Mouse (Mus musculus): ENCODE measurements at regions not wholly inside any gene's neighbourhood (a gene's known extent, or its start where the extent isn't known, plus 50 kb on each side); places are given as distances from the start of the nearest gene placed in this dataset.
"Not testable (repeated sequence)": the region's sequence is repeated elsewhere in the genome, so short reads cannot be mapped to it uniquely, and the experiment has no call there.

- no peak for DNase-seq
Measured at GRCm38 (mm10) chr8:31518903-31519302, 1909.6 kb upstream of the 5930422O12Rik start.

DNA sequence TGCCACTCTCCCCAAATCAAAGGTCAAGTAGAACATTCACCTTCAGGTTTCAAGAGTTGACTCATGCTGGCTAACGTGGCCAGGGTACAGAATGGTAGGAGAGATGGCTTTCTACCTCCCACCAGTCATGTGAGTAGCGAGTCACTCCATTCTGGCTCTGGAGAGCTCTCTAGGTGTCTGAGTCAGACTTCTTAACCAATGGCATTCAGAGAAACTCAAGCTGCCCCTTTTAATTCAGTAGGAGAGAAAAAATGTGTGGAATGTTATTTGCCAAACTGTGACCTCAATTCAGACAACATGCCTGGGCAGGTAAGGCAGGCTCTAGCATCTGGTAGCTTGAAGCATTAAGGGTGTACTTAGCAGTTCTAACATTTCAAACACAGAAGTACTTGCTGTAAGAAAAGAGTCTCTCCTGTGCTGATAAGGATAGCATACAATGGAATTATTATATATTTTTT lies 1907.5 kb upstream of the 5930422O12Rik start:
- peak; percentile 46 for DNase-seq

DNA sequence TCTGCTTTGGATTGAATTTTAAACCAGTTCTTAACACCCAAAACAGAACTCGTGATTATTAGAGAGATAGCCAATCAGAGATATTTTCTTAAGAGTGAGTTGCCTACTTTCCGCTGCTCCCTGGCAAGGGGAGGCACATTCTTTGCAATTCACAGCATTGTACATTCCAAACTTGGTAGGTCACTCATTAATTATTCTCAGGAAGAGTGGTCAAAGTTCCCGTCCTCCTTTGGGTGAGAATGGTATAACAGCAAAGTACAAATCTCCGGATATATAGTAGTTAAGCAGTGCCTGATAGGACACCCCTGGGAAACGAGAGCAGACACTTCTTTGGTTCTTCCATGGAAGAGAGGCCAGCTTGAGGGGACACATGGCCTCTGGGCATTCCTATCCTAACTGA lies 1903.4 kb upstream of the 5930422O12Rik start:
- no peak for DNase-seq

DNA sequence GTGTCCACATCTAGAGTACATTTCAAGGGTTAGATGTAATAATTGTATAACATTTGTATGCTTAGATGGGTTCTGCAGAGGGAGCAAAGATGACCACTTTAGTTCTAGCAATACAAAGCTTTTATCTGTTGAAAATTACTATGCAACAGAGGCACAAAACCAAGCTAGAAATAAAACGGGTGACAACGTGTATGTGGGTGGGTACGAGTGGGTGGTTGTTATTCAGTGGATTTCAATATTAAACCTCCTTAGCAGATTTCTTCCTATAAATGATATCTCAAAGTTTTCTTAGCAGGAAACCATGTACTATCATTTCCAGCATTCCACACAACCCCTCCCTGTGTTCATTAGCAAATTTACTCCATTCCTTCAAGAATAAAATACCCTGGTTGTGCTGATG lies 1889.3 kb upstream of the 5930422O12Rik start:
- DNase-seq: no peak

GRCm38 (mm10) chr8:31541646-31542045 lies 1886.9 kb upstream of the 5930422O12Rik start:
- no peak for DNase-seq

DNA sequence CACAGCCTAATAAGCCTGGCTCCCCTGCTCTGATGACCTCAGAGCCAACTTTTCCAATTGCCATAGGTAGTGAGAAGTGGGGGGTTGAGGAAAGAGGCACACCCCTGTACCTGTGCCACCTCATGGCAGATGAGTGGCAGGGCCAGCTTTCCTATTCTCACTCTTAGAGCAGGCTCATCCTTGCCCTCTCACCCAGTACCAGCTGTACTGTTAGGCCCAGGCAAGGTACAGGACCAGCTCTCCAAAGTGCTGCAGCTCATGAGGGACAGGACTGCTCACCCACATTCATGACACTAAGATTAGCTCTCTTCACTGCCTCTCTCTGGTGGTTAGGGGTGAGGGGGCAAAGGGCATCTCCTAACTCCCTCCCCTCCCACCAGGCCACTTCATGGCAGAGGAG lies 1854.4 kb upstream of the 5930422O12Rik start:
- no peak for DNase-seq

DNA sequence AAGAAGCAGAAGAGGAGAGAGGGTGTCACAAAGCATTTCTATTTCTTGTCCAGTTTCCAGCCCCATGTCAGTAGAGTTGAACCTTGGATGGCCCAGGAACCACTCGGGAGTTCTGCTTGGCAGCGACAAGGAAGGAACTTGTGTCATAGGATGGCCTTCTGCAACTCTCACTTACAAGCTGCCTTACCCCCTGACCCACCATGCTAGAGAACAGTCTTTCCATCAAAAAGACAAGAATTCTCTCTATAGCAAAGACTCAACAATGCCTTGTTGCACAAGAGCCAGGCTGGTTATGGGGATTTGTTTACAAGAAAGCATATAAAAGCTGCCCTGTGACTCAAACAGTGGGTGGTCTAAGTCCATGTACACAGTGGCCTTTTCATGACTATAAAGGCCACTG lies 1852.4 kb upstream of the 5930422O12Rik start:
- DNase-seq: no peak

DNA sequence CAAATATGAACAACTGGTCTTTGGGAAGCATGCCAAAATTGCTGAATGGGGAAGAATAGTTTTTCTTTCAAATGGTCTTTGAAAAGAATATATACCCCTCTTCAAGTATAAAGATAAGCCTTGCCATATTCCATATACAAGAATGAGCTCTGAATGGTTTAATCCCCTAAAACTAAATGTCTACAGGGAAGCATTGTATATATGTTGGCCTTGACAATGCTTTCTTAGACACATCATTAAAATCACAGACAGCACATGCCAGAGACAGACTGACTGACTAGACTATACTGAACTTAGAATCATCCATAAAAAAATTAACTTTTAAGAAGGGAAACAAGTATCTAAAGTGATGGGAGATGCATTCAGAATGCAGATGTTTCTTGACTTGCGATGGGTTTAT lies 1843.8 kb upstream of the 5930422O12Rik start:
- DNase-seq: no peak

DNA sequence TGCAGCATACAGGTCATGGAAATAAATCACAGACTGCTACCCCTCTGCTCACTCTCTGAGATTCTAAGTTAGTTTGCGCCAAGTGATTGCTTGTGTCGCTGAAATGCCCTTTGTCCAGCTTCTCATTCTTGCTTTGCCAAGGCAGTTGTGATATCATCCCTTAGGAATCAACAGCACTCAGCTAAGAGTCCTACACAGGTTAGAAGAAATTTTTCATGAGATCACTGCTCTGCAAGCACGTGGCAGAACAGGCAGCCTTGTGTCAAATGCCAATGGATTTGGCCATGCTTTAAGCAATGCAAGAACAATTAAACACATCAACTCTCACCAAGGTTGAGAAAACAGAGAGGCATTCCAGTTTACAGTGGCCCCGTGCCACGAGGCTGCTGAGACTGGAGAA lies 1829.0 kb upstream of the 5930422O12Rik start:
- peak; percentile 1 for DNase-seq

GRCm38 (mm10) chr8:31600979-31601378 lies 1827.5 kb upstream of the 5930422O12Rik start:
- no peak for DNase-seq

DNA sequence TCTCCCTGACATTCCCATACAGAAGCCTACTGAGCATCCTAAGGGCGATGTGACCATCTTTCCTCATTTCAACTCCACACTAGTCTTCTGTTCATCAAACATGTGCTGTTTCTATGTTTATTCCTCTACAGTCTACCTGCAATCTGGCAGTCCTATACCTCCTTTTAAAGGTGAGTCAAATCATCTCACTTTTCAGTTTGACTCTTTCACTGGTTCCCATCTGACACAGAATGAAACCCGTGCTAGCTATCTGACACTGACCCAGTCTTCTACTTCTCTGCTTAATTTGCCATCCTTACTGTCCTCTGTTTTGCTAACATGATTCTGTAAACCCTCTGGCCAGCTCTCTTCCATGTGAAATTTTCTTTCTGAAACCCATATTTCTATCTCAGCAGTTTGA lies 1812.0 kb upstream of the 5930422O12Rik start:
- DNase-seq: no peak

DNA sequence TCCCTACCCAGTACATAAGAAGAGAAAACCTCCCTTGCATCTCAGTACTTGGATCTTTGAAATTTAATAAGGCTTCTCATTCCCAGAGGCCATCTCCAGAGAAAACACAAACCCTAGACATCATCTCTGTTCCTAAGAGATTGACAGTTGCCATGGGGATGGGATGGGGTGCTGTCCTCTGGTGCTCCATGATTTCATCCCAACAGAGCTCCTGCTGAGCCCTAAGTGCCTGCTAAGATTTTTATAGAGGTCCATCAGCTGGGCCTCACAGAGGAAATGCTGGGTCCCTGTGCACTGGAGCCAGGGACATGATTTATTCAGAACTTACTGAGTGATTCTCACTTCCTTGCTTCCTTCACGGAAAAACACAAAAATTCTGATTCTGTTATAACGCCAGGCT lies 1800.8 kb upstream of the 5930422O12Rik start:
- no peak for DNase-seq

DNA sequence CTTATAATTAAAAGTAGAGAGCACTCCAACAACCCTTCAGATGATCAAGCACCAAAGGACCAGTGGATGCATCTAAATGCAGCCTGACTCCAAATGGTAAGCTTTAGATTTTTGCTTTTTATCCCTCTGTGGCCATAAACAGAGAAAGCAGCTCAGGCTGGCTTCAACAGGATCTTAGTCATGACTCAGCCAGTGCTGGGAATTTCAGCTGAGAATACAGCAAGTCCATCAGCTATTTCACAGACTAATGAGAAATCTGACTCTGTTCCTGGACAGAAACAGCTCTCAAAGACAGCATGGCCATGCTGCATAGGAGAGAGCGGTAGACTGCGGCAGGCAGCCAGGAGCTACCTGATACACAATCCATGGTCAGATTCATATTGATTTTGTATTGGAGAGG lies 1800.4 kb upstream of the 5930422O12Rik start:
- no peak for DNase-seq

GRCm38 (mm10) chr8:31638417-31638816 lies 1790.1 kb upstream of the 5930422O12Rik start:
- DNase-seq: no peak

DNA sequence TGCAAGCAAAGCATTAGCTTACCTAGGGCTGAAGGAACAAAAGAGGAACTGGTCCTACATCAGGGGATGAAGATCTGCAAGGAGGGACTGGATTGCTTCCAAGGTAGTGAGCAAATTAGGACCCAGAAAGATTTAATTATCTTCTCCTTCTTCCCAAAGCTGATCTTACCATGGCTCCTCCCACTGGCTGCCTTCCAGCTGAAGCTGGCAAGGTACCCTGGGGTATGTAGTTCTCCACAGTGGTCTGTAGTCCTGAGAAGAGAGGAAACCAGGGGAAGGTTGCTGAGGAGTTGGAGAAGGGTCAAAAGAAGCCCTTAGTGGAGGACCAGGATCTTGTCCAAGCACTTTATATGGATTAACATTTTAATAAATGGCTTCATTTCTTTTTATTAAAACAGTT lies 1764.8 kb upstream of the 5930422O12Rik start:
- DNase-seq: no peak

- DNase-seq: no peak
Measured at GRCm38 (mm10) chr8:31665485-31665884, 1763.0 kb upstream of the 5930422O12Rik start.

DNA sequence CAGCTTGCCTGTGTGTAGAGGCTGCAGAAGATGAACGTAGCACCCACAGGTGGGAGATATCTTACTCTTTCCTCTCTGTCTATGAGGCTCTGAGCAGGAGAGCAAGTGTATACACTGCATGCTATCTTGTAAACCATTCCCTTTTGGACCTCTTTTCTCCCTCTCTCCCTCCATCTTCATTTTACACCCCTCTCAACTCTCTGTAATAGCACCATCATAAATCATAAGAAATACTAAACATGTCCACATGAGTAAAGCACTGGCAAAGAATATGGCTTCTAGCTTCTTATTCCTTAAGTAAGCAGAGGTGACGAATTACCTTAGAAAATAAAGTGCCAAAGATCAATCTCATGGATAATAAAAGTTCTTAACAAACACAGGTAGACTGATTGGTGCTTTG lies 1724.3 kb upstream of the 5930422O12Rik start:
- no peak for DNase-seq

DNA sequence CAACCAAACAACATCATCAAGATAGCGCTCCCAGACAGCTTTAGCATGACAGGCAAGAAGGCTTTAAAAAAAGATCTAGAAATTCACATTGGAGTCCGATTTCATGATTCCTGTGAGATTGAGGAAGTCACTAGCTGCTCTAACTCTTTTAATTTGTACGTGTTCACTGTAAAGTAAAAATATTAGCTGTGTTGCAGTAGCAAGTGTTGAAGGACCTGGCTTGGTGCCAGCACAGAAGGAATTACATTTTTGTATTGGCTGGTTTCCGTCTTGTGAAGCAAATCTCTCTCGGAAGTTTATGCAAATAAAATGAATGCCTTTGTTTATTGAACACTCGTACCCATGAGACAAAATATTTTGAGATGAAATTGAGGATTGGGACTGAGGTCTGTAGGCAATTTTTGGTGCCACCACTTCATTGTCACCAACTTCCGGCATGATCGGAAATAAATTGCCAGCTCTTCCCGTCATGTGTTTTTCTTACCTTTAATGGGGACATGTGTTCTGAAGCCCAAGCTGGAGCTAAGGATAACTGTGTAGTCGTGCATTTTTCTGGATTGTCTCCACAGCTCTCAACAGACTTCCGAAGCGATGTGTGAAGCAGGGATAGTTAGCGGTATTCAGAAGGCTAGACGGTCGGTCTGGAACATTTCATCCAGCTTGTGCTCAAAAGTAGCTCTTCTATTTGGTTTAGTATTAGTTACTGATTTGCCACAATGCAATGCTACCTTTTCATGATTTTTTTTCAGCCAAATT lies 1715.0 kb upstream of the 5930422O12Rik start:
- DNase-seq: peak; percentile 39

DNA sequence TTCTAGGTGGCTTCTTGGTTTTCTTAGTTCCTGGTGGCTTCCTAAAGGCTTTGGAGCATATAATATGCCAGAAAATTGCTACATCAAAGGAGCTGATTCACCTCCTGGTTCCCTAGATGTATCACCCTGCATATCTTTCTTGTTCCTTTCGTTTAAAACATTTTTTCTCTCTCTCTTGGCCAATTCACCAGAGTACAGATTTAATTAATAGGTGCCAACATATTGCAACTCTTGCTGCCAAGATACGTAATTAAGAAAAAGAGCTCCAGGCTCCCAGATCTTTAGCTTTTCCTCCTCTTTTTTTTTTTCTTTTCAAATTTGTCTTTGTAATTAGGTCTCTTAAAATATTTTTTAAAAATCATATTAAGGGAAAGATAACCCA lies 1714.4 kb upstream of the 5930422O12Rik start:
- no peak for DNase-seq

DNA sequence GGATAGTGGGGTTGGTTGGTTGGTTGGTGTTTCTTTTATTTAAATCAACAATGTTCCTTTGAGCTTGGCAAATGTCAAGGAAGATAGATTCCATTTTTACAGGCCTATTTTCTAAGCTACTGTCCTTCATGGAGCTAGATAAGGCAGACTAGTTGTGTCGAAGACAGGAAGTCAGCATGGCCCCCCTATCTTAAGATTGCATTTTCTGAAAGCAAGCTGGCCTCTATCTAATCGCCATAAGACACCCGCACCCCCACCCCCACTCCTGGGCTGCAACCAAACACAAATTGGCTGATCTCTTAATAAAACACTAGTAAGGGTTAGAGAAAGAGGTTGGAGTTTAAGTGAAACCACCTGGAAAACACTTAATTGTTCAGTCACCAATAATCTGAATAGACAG lies 1708.5 kb upstream of the 5930422O12Rik start:
- DNase-seq: no peak

DNA sequence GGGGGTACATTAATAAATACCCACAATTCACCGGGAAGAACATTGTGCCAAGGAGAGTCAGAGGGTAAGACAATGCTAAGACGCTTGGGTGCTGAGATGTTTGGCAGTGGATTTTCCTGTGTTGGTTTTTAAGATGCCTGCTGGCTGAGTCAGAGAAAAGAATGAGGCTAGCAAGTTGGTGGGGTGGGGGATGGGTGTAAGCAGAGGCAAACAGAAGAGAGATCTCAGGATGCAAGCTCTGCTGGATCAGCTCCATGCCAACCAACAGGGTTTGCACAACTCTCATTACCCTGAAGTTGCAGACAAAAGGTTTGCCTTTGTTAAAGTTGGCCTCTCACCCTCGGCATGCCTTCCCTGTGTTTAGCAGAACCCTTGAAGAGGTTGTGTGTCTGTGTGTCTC lies 1707.9 kb upstream of the 5930422O12Rik start:
- peak; percentile 14 for DNase-seq

- DNase-seq: no peak
Measured at GRCm38 (mm10) chr8:31725430-31725829, 1703.1 kb upstream of the 5930422O12Rik start.

DNA sequence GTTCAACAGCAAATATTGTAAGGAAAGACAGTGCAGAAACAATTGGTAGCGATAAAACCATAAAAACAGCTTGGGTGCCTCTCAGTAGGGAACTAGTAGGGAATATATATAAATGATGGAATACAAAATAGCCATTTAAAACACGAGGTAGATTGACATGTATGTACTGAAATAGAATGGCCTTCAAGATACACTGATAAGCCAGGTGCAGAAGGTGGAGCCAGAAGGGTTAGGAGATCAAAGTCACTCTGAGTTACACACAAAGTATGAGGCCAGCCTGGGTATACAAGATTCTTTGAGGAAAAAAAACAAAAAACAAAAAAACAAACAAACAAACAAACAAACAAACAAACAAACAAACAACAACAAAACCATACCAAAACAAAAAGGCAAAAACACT lies 1692.9 kb upstream of the 5930422O12Rik start:
- DNase-seq: no peak

- not testable (repeated sequence) for DNase-seq
Measured at GRCm38 (mm10) chr8:31737314-31737713, 1691.2 kb upstream of the 5930422O12Rik start.

DNA sequence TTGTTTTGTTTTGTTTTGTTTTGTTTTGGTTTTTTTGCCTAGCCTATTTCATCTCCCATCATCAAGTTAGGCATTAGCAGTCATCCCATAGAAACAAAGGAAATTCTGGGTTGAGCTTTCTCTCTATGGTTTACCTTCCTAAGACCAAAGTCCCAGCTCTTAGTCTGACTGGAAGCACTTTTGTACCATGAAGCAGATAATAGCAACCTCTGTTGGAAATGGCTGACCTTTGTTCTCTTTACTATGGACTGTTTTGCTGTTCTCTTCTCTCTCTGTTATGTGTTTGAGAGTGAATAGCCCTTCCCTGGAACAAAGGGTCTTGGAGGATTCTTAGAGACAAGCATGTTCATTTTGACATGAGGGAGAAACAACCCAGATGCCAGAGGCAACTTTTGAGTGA lies 1681.7 kb upstream of the 5930422O12Rik start:
- DNase-seq: no peak

All from lung, postnatal 14 days (tissue).